Comparison of ENCODE assay signal across 7 mouse cellular contexts in genomic region chr5:113930648-113931609, GRCm38 (mm10). TPM values are rescaled to one million over a fixed set of nuclear protein-coding genes. Genes with fewer than 3 reads are reported as not detected.
DNase-seq lines count a peak whose midpoint lies in the region; ATAC-seq and TF ChIP-seq lines count a peak whose summit lies in the region.

No protein-coding gene starts in this region.

- H3K4me1 ChIP-seq in hindbrain, embryonic 16.5 days (ENCODE audit: control insufficient read depth, insufficient read depth, low read depth, low read length) = peaks cover 3% of the 10 kb centered on the region
- H3K4me1 ChIP-seq in liver, embryonic 11.5 days (replicated peaks; ENCODE audit: control insufficient read depth, insufficient read depth, low read length) = peaks cover 23% of the 10 kb centered on the region
- H3K4me1 ChIP-seq in midbrain, postnatal 0 days (ENCODE audit: insufficient read depth, low read length) = no peaks in the 10 kb centered on the region

- intact Hi-C loops in gastrocnemius, postnatal 14 days (cut with DNase I; ENCODE audit: low total_unique reads) = loop anchor here (5.0 kb wide), 1 partner anchor 74 kb away; no protein-coding TSS in a partner anchor

- H3K9me3 ChIP-seq in hindbrain, embryonic 16.5 days (ENCODE audit: control insufficient read depth, low read length) = peaks cover 3% of the 10 kb centered on the region; the same call in 1 of the 2 replicates
- peaks cover 4% of the 10 kb centered on the region; the same call in 1 of the 2 replicates for H3K9me3 ChIP-seq in liver, embryonic 11.5 days (ENCODE audit: control insufficient read depth, low read length)
- no peaks in the 10 kb centered on the region for H3K9me3 ChIP-seq in midbrain, postnatal 0 days (ENCODE audit: low read length)

- no peaks in the 10 kb centered on the region for H3K27me3 ChIP-seq in hindbrain, embryonic 16.5 days (replicated peaks; ENCODE audit: control insufficient read depth, insufficient read depth, low read length)
- H3K27me3 ChIP-seq in liver, embryonic 11.5 days (replicated peaks; ENCODE audit: control insufficient read depth, insufficient read depth, low read length) = no peaks in the 10 kb centered on the region
- no peaks in the 10 kb centered on the region for H3K27me3 ChIP-seq in midbrain, postnatal 0 days (ENCODE audit: insufficient read depth, low read length)

- no peaks in the 10 kb centered on the region for H3K36me3 ChIP-seq in hindbrain, embryonic 16.5 days (ENCODE audit: control insufficient read depth, insufficient read depth, low read length)
- H3K36me3 ChIP-seq in liver, embryonic 11.5 days (ENCODE audit: control insufficient read depth, insufficient read depth, low read length) = no peaks in the 10 kb centered on the region
- no peaks in the 10 kb centered on the region for H3K36me3 ChIP-seq in midbrain, postnatal 0 days (ENCODE audit: insufficient read depth, low read length)

- peak; percentile 40 for DNase-seq in Muller cell, postnatal 12 days (ENCODE audit: inconsistent ontology term)
- DNase-seq in brain, adult 2 months (ENCODE audit: low read depth, low spot score) = peak; percentile 51
- peak; percentile 83 for DNase-seq in gastrocnemius, postnatal 14 days
- no peak for DNase-seq in liver, embryonic 11.5 days (ENCODE audit: low spot score)
- peak; percentile 47 for DNase-seq in midbrain, postnatal 0 days (ENCODE audit: low spot score)
- no peak for DNase-seq in cerebellum, postnatal 4 days (ENCODE audit: low spot score in 2 of 2)

- no peak overlapping the region; the same call in 1 of the 2 replicates for H3K4me2 ChIP-seq in hindbrain, embryonic 16.5 days (ENCODE audit: low read length)
- H3K4me2 ChIP-seq in liver, embryonic 11.5 days = peak overlapping the region; percentile 32
- H3K4me2 ChIP-seq in midbrain, postnatal 0 days (ENCODE audit: low read depth, low read length, poor library complexity, severe bottlenecking) = peak overlapping the region; percentile 20; the same call in 1 of the 2 replicates

- peak; percentile 54 for ATAC-seq in hindbrain, embryonic 16.5 days
- 0 out of 2 replicates have a peak, but pooled peaks have one; percentile 33 for ATAC-seq in liver, embryonic 11.5 days (replicated peaks; ENCODE audit: low FRiP score)
- no peak for ATAC-seq in midbrain, postnatal 0 days (ENCODE audit: low FRiP score)

- no peak overlapping the region for H3K4me3 ChIP-seq in hindbrain, embryonic 16.5 days (ENCODE audit: low read length)
- H3K4me3 ChIP-seq in liver, embryonic 11.5 days (ENCODE audit: low read depth, low read length) = no peak overlapping the region
- H3K4me3 ChIP-seq in midbrain, postnatal 0 days (ENCODE audit: low read depth, low read length) = no peak overlapping the region

- H3K27ac ChIP-seq in hindbrain, embryonic 16.5 days (ENCODE audit: low read depth, low read length) = 0 out of 2 replicates have a peak overlapping the region, but pooled peaks have one; percentile 24
- H3K27ac ChIP-seq in liver, embryonic 11.5 days (ENCODE audit: low read depth, low read length) = peak overlapping the region; percentile 8; the same call in 1 of the 2 replicates
- no peak overlapping the region for H3K27ac ChIP-seq in midbrain, postnatal 0 days (ENCODE audit: low read depth, low read length)

- no peak overlapping the region for H3K9ac ChIP-seq in hindbrain, embryonic 16.5 days (ENCODE audit: low read depth, low read length)
- no peak overlapping the region for H3K9ac ChIP-seq in liver, embryonic 11.5 days (ENCODE audit: low read depth, low read length)
- no peak overlapping the region for H3K9ac ChIP-seq in midbrain, postnatal 0 days (replicated peaks; ENCODE audit: low read length, poor library complexity, severe bottlenecking)

- TF ChIP-seq CTCF in midbrain, postnatal 0 days (IDR thresholded peaks at IDR 0.05) = no peak

- 18% methylated on average over 18 of the region's 18 CpGs for WGBS in hindbrain, embryonic 16.5 days
- 34% methylated on average over 18 of the region's 18 CpGs for WGBS in liver, embryonic 11.5 days
- WGBS in midbrain, postnatal 0 days = 17% methylated on average over 18 of the region's 18 CpGs

RNA-seq across cellular contexts. Expression of gene Coro1c, which starts 22.4 kb away (rescaled TPM):
- 10 to 100 TPM; 24.0 to 28.7 TPM for total RNA-seq in gastrocnemius, postnatal 14 days (2021)
- 176 and 191 TPM in 2 replicates for polyA plus RNA-seq in hindbrain, embryonic 16.5 days (2015; fragmentation: Nextera tagmentation; extraction: Ambion mirVana)
- 122 and 137 TPM in 2 replicates for polyA plus RNA-seq in liver, embryonic 11.5 days (2014; fragmentation: Nextera tagmentation; extraction: Ambion mirVana)
- 157 and 311 TPM in 2 replicates for total RNA-seq in midbrain, postnatal 0 days (2014; rRNA removed)
- 165 and 171 TPM in 2 replicates for polyA plus RNA-seq in midbrain, postnatal 0 days (2015; fragmentation: Nextera tagmentation; extraction: Ambion mirVana)

Comparison
In these comparisons a context has a peak if more than half of its experiments do, and no peak if none do; other contexts are left out.
1. DNase-seq: peak in Muller cell, postnatal 12 days (single experiment), brain, adult 2 months (single experiment), gastrocnemius, postnatal 14 days (single experiment) and midbrain, postnatal 0 days (single experiment); none in liver, embryonic 11.5 days (single experiment) and cerebellum, postnatal 4 days (0 of 2).